Mouse (Mus musculus): Measurements from ENCODE around the gene Slc35e4. TPM values are rescaled to one million over a fixed set of nuclear protein-coding genes. Genes with fewer than 3 reads are reported as not detected.

Gene Slc35e4
- total RNA-seq, 2 experiments from 2014 or later = 13.0 to 14.2 TPM

GRCm38 (mm10) chr11:3918738-3919137, 4.3 kb upstream of the Slc35e4 start:
- no peak for DNase-seq

- DNase-seq = peak; percentile 95
Measured at GRCm38 (mm10) chr11:3913316-3914108, 952 bp downstream of the Slc35e4 start.

GRCm38 (mm10) chr11:3912875-3913271, 1.6 kb downstream of the Slc35e4 start:
- peak; percentile 49 for DNase-seq

DNA sequence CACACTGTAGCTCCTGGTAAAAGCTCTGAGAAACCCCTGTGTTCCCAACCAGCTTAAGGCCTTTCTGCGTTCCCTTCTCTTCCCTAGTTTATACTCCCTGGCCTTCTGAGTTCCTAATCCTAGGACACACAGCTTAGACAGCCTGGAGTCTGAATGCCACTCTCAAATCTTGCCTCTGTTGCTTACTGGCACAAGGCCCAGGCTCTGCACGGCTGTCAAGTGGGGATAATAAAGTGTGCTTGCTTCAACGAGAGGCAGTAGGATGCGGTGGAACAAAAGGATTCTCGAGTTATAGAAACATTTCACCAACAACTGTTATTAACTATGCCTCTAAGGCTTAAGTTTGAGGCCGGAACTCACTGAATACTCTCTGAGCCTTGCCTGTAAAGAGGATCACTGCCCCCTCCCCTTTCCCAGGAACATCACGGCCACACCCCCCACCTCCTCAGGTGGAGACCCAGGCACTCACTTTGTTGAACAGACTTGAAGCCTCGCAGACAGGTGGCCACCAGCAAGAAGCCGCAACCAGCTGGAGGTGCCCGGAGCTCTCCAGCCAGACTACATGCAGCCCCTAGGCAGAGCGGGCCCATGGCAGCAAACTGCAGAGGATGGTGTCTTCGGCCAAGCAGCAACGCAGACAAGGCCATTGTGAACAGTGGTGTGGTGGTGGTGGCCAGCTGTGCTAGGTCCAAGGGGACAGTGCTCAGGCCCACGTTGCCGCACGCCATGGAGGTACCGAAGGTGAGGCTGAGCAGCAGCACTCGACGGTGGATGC, 2.2 kb downstream of the Slc35e4 start:
- no peak for DNase-seq

DNA sequence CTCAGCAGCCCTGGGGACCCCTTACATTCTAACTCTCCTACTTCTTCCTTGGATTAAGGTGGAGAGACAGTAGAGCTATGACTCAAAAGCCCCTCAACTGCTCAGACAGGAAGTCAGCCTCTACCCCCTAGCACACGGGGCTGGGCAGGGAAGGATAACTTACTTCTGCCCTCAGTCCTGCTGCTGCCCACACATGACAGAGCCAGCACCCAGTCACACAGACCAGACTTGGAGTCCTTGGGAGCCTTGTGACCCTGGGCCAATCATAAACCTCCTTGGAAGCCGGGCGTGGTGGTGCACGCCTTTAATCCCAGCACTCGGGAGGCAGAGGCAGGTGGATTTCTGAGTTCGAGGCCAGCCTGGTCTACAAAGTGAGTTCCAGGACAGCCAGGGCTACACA, 3.0 kb downstream of the Slc35e4 start:
- peak; percentile 23 for DNase-seq

GRCm38 (mm10) chr11:3910513-3911310, 3.8 kb downstream of the Slc35e4 start:
- DNase-seq = peak; percentile 78

DNA sequence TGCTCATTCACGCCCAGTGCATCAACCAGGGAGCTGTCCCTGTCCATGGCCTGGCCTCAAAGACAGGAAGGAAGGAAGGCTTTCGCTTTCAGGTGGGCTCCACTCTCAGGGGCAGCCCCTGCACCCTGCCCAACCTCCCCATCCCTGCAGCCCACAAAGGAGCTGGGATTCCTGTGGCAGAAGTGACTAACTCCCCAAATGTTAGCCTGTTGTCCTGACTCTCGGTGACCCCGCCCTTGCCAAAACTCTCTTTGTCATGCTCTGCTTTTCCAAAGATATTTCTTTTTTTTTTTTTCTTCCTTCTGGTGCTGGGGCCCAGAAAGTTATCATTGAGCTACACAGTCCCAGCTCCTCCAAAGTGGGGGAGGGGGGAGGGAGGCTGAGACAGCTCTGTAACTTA, 5.2 kb downstream of the Slc35e4 start:
- DNase-seq = no peak

- DNase-seq = no peak
Measured at GRCm38 (mm10) chr11:3905446-3905845, 9.0 kb downstream of the Slc35e4 start.

GRCm38 (mm10) chr11:3904673-3905072, 9.8 kb downstream of the Slc35e4 start:
- DNase-seq = no peak

DNA sequence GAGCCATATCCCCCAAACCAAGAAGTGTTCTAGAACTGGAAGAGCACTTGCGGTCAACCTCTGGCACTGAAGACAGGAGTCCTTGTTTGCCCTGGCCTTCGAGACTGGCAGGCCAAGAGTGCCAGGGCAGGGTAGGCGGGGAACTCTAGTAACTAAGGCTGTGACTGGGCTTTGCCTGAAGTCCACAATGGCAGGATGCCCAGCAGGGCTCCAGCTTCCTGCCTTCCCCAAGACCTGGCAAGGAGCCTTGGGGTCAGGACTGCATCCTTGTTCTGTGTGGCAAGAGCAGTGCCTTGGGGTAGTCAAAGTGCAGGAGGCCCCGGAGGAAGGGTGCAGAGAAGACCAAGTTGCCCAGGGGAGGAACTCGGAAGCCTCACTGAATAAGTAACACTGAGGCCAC, 11.4 kb downstream of the Slc35e4 start:
- peak; percentile 79 for DNase-seq

DNA sequence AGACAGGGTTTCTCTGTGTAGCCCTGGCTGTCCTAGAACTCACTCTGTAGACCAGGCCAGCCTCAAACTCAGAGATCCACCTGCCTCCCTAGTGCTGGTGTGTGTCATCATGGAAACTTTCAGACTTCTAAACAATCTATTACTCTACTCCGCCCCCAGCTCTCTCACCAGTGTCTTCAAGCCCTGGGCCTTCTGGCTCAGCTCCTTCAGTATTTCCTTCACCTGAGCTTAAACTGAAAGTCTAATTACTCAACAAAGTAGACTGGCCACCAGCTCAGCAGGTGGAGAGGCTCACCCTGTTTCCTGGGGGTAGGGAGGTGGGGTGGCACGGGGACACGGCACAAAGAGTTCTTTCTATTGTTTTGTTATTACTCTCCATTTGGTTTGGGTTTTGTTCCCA, 11.9 kb downstream of the Slc35e4 start:
- no peak for DNase-seq

DNA sequence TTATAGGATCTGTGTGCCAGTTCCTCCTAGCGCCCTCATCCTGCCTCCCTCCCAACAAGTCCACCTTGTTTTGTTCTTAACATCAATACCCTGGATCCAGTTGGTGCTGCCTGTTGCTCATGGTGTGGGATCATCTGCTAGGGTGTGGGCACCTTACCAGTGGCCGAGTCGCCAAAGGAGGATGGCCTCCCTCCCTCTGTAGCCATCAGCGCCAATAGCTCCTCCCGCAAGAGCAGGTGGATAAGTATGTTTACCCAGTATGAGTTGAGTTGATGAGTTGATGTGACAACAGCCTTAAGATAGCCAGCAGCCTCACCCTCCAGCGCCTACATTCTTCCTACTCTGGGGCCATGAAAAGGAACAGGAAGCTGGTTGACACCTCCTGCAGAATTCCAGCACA, 14.2 kb downstream of the Slc35e4 start:
- no peak for DNase-seq

GRCm38 (mm10) chr11:3895933-3896332, 18.5 kb downstream of the Slc35e4 start:
- DNase-seq = no peak

- no peak for DNase-seq
Measured at GRCm38 (mm10) chr11:3895458-3895857, 19.0 kb downstream of the Slc35e4 start.

DNA sequence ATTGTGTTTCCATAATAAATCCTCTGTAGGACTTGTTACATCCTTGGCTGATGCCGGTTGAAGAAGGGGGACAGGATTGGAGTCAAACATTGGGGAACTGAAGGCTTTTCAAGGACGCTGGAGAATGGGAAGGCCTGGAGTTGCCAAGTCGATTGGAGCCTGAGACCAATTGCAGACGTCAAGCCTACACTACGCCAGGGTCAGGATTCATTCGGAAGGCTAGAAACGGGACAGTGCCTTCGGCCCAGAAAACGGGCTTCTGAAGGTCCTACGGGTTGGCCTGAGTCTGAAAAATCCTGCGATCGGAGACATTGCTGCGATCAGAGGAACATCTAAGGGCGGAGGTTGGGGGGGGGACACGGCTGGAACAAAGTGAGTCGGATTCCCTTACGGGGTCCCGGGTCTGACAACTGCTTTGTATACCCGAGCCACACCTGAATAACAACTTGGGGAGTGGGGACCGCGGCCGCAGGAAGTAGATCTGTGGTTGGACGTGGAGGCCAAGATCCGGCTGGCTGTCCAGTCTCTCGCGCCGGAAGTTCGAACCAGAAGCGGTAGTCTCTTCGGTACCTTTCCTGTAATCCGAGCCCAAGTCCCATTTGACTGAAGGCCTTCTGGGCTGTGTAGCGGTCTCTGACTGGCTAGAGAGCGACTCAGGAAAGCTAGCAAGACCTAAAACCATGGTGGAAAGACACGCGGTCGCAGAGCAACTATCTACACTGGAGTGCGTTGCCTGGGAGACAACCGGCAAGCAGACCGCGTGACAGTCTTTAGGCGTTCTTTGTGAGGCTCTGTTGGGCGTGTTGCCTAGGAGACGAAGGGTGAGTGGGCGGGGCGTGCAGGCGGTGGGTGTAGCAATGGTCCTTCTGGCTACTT, 19.8 kb downstream of the Slc35e4 start, which contains the start of the genes 4921536K21Rik and Dusp18:
Gene 4921536K21Rik (minus strand): TSS at position 693 of the 876 bp plus-strand sequence.
Gene Dusp18 (plus strand): TSS at position 835 of the 876 bp plus-strand sequence.
- peak; percentile 83 for DNase-seq

GRCm38 (mm10) chr11:3893970-3894369, 20.5 kb downstream of the Slc35e4 start:
- DNase-seq = no peak

GRCm38 (mm10) chr11:3887331-3887730, 27.1 kb downstream of the Slc35e4 start:
- DNase-seq = no peak

DNA sequence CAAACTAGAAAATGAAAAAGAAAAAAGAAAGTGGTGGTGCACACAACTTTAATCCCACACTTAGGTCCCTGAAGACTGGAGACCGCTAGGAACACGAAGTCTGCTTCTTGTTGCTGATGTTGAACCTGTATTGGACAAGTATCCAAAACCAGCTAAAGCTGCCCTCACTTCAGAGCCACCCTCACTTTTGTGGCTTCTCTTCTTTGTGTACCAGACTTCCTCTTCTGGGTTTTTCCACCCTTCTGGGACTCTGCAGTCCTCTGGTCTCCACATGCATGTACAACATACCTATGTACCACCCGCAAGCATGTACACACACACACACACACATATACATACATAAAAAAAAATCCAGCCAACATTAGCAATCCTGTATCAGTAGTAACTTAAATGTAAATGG, 30.8 kb downstream of the Slc35e4 start:
- no peak for DNase-seq

DNA sequence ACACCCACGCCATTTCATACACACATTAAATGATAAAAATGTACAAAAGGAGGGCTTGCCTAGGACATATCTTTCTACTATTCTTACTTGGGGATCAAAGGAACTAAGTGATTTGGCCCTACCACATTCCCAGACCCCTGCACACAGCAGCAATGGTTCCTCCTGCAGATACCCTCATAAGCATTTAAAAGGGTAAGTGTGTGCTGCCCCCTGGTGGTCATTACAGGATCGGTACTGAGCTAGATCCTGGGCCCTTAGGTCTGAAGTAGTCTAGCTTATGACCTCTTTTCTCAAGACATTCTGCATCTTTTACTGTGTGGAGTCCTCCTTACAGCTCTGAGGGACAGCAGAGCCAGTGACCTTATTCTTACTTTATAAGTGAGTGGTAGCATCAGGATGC, 34.6 kb downstream of the Slc35e4 start:
- no peak for DNase-seq

- DNase-seq = no peak
Measured at GRCm38 (mm10) chr11:3878660-3879059, 35.8 kb downstream of the Slc35e4 start.

DNA sequence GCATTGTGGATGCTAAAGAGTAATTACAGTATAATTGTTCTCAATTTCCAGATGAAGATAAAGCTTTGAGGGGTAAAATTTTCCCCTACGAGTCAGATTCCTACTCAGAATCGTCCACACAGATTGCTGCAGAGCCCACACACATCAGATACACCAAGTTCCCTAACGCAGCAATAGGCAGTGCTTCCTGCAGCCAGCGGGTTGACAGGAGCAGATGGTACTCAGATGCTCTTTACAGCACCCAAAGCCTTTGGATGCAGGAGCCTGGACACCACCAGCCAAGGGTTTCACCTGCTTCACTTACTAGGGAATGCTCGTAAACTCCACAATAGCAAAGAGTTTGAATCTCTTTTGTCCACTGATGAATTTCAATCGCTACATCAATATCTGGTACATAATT, 38.0 kb downstream of the Slc35e4 start:
- DNase-seq = no peak
